Mouse (Mus musculus): ENCODE results near the gene Sufu.

The Sufu gene

DNA sequence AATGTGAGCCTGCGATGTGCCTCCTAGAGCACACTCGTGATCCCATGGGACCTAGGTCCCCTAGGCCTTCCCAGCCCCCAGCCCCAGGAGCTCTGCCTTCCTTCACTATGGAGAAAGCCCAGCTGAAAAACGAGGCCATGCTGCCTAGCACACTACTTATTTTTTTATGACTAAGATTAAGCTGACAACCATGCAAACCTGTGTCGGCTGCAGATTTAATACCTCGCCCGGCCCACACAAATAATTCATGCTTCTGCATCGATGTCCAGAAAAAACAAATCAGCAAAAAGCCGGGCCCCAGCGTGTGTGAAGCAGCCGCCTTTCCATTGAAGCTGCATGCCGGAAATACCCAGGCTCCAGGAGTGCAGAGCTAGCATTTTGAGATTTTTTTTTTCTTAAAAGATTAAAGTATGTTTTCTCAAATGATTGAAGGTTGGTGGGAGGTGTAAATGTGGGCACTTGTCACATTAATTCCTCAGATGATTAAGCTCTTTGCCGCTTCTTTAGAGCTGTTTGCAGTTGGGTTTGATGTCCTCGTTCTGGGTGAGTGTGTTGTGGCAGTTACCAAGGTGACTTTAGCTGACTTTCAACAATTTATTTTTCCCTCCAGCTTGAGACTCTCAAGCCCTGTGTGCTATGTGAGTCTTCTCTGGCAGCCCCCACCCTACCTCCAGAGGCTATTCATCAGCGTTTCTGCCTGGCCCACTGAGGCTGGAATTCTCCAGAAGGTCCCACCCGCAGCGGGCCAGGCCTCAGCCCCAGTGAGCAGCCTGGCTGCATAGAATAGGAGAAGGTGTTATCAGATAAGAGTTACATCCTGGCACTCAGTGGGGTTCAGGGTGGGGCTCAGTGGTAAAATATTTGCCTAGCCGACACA, 73.9 kb downstream of the Sufu start:
- DNase-seq: peak; percentile 48

DNA sequence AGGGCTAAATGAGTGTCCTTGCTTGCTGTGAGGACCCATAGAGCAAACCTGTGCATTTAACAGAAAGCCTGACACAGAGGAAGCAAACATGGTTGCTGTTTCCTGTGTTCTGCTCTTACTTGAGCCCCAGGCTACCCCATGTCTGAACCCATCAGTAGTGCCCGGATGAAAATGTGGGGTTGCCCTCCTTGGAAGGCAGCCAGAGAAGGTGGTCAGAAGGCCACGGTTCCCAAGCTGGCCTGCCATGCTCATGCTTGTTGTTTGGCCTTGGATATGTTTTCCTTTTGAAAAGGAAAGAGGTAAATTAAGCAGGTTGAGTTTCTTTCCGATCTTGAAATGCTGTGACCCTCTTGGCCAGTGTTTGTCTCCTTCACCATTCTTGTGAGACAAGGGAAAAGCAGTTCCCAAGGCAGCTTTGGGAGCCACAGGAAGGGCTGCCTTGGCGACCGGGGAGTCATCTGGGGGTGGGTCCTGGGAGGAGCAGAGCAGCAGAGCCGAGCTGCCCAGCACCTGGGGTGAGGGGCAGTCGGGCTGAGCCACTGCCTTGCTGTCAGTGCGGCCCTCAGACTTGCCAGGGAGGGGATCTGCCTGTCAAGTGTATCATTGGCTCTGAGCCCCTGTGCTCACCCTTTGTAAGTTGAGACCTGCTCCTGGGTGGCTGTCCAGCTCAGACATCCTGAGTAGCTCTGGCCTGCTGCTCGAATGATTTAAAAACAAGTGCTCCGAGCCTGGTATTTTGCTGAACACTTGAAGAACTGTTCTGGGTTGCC, 74.8 kb downstream of the Sufu start:
- DNase-seq: no peak

DNA sequence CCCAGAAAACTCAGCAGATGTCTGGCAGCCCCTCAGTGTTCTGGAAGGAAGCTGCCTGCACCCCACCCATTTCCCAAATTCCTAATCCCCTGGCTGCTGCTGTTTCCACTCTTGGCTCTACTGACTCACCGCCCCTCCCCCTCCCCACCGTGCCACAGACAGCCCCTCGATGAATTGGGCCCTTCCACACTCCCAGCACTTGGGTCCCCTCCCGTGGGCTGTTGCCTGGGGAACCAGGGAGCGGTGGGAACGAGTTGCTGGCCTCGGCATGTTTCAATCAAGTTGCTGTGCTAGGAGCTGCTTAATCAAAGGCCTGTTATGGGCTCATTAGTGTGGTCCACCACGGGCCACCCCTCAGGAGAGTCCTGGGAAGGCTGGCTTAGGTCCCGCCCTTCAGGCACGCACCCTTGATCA, 80.7 kb downstream of the Sufu start:
- no peak for DNase-seq

DNA sequence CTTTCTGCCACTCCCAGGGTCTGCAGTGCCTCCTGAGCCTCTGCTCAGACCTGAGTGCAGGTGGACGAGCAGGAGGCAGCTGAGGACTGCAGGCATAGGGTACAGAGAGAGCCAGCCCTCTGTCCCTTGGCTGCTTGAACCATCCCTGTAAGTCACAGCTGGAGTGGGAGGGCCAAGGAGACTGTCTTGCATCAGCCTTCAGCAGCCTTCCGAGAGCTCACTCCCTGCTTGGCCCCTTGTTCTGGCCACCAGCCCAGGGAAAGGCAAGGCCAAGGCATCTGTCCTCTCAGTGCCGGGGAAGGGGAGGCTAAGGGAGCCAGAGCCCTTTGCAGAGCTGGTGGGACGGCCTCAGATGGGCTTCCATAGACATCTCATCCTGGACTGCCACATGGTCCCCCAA, 81.5 kb downstream of the Sufu start:
- no peak for DNase-seq

DNA sequence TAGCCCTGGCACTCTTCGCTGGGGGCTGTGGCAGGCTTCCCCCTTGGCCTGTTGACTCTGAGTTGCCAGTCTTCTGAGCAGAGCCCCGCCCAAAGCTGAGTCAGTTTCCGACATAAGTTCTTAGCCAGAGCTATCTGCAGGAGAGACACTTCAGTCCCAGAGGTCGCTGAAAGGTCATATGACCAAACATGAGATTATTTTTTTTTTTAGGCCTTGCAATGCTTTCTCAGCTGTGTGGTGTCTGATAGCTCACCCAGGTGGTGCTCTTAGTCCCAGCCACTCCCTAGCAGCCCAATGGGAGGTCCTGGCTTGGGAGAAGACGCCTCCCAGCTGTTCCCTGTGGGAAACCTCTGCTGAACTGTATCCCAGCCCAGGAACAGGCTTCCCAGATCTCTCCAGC, 82.1 kb downstream of the Sufu start:
- no peak for DNase-seq

DNA sequence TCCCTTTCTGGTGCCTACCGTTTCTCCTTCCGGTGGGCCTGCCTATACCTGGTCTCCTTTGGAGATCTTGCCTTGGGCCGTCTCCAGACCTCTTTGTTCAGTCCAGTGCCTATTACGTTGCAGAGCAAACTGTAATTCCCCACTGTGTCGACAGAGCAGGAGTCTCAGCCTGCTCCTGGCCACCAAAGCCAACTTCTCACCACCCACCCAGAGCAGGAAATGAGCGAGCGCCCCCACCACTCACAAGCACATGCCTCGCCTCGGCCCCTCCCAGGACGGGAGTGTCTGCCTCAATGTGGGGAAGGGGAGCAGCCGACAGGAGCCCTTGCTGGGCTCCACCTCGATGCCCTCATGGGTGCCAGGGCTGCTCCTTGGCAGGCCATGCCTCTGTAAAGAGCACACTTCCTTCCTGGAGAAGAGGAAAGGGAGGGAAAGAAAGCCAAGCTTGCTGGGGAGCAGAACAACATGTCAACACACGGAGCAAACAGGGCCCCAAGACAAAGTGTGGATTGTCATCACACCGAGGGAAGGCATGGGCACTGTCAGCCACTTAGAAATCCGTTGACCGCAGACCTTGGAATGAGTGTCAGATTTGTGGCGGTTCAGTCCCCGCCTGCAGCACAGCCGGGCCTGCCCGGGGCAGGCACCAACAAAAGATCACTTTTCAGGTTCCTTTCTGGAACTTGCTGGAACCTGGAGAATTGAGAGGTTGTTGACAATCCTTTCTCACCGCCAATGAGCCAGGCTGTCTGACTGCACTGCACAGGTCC, 82.8 kb downstream of the Sufu start:
- DNase-seq: peak; percentile 48

DNA sequence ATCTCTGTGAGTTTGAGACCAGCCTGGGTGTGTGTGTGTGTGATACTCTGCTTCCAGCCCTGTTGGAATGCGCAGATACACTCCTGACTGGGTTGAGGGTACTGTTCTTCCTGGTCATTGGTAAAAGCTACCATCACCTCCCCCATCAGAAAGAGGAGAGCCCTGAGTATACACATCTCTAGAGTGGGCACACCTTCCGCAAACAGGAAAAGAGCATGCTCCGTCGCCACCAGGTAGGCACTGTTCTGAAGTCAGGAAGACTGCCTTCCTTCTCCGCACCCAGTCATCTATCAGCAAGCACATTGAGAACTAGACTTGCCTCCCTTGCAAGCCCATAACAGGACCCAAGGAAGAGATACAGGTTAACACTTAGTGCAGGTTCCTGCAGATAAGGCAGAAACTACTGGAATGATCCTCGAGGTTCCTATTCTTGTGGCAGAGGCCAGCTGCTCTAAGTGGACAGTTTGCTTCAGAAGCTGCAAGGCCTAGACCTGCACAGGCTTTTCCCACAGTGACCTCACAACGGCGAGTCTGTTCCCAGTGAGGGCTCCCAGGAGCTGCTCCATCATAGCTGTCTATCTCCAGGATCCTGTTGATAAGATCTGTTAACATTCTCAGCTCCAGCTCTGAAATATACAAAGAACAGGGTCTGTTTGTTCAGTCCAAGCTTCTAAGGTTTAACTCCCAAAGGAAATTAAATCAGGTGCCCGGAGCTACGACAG, 84.1 kb downstream of the Sufu start:
- DNase-seq: no peak

DNA sequence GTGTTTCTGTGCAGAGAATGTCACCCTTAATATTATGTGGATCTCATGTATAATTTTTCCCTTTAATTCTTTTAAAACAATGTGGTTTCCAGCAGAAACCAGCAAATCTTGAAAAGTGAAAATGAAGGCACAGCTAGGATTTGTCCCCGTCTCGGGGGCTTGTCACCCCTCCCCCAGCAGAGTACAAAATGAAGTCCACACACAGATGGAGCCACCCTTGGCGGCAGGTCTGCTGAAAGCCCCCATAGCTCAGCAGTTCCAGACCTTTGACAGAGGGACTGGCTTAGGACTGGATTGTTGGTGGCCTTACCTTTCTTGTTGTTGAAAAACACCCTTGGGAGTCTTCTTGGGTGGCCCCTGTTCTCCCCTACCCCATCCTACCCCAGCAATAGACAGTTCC, 84.7 kb downstream of the Sufu start:
- no peak for DNase-seq

DNA sequence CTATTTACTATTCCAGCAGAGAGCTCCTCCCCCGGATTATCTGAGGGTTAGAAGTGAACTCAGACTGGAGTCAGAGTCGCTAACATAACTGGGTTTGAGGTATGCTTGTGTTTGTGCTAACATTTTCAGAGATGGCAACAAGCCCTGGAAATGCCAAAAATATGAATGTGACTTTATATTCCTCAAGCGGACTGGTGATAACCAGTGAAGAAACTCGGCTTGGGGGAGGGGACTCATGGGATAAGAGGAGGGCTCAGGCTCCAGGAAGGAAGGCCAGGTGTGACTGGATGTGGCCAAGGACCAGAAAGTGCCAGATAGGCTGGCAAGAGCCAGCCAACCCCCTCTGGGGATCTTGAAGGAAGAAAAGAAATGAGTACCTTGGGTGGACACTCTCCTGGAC, 85.1 kb downstream of the Sufu start:
- DNase-seq: no peak

DNA sequence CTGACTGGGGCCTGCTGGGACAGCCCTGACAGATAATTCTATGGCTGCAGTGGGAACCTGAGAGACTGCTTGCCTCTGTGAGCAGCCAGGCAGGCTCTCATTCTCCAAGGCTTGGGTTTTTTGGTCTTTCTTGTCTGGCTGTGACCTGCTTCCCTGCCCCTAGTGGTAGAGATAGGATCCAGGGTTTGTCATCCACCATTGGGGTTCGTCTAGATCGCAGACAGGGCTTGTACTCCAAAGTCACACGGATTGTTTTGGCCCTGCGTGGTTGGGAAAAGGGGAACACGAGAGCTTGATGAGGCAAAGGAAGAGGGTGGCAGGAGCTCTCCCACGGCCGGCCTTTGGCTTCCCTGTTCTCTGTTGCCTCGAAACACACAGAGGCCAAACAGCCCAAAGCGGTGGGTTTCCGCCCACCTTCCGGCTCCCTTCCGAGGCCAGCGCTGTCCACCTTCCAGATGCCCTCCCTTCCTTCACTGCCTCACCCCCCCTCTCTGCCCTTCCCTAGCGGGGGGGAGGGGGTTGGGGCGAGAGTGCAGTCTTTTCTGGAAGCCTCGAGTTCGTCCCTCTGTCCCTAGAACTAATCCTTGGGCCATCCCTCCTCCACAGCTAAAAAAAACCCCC, 86.3 kb downstream of the Sufu start:
- DNase-seq: no peak

DNA sequence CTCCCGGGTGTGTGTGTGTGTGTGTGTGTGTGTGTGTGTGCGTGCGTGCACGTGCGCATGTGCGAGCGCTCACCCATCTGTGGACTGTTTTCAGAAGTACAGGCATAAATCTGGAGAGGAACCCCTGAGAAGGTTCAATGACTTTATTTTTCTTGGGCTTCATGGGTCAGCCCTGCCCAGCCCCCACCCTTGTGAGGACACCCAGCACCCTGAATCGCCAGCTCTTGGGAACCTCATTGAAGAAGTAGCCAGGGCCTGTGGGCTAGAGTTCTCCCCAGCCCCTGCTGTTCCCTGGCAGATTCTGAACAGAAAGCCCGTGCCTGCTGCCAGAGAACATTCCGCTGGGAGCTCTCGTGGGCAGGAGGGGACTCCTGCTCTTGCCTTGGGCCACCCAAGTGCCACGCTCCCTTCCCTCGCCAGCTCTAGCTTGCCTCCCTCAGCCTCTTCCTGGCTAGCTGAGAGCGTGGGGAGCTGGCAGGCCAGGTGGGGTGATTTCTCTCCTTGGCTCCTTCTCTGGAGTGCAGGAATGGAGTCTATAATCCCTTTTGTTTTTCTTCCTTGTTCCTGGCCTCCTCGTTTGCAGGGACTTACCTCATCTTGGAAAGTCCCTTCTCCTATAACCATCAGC, 87.1 kb downstream of the Sufu start:
- DNase-seq: no peak

DNA sequence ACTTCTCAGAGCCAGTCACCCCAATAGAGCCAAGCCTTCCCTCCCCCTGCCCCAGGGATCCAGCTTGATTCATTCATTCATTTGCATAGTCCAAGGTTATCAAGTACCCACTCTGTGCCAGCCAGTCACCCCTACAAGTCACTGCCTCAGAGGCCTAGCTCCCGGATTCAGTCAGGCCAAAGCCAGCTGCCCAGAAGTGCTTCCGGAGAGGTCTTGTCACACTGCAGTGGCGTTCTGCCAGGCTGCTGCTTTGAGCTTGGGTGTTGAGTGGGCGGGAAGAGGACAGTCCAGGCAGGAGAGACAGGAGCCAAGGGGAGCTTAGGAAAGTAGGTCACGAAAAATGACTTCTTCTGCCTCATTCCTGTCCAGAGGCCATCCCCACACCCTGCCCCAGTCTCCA, 87.8 kb downstream of the Sufu start:
- DNase-seq: no peak

DNA sequence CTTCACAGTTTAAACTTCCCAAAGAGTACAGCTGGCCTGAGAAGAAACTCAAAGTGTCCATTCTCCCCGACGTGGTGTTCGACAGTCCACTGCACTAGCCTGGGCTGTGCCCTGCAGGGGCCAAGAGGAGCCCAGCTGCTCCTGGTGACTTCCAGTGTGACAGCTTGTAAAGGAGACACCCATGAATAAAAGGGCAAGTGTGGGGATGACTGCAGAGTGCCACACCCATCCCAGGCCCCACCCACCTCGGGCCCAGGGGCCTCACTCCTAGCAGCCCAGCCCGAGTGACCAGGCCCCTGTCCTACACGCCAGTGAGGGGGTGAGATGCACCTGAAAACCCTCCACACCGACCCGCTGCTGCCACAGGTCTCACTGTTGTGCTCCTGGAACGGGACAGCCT, 89.2 kb downstream of the Sufu start:
- no peak for DNase-seq

DNA sequence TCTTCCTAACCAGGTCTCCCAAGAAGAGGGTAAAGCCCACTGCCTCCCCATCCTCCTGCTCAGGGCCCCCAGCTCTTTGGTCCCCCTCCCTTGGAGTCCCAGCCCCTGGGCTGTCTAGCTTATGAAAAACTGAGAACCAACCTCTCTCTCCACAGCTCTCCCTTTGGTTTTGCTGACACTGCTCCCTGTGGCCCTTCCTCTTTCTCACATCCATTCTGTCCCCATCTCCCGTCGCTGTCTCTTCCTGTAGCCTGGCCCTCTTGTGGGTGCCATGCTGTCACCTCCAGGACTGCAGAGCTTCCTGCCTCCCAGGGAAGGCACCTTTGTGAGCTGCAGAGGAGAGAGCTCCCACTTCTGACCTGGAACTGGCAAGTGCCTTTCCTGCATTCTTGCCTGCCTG, 90.0 kb downstream of the Sufu start:
- no peak for DNase-seq

DNA sequence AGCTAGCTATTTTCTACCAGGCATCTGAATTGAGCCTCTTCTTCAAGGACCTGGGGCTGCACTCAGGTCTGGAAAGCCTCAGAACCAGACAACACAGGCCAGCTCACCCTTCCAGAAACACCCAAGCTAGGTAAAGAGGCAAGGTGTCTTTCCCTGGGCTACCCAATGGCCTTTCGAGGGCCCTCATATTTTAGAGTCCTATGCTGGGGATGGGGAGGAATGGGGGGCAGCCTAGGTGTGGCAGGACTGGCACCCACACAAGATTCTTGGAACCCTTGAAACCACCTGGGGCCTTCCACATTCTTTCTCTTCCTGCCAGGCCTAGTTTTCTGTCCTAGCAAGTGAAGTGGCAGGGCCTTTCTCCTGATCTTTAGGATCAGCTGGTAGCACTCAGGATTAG, 92.8 kb downstream of the Sufu start:
- DNase-seq: no peak

DNA sequence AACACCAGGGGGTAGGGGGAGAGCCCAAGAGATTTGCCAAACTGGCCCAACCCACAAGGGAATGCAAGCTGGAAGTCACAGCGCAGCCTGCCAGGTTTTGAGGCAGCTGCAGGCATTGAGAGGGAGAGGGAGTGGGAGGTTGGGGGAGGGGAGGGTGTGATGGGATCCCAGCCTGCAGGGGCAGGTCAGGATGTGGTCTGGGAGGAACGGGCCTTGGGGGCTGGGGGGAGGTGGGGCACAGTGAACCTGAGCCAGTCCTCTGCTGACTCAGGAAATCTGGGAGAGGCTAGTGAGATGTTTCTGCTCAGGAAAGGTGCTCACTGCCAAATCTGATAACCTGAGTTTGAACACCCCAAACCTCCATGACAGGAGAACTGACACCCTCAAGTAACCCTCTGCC, 93.9 kb downstream of the Sufu start:
- no peak for DNase-seq

DNA sequence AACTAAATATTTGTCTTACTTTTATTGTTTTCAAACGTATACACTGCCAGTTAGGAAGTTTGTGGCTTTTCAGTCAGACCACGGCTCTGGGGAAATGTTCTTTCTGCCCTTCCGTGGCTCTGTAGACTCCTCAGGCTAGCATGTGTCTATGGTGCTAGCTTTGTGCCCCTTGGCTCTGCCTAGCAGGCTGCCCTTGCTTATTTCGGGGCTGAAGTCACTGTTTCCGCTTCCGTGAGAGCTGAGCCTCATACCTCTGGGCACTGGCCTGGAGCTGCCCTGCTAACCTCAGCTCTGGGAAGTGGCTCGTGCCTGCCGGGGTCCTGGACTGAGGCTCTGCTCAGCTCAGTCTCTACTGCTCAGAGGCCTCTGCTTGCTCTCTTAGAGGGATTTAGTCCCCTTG, 98.4 kb downstream of the Sufu start:
- DNase-seq: no peak

DNA sequence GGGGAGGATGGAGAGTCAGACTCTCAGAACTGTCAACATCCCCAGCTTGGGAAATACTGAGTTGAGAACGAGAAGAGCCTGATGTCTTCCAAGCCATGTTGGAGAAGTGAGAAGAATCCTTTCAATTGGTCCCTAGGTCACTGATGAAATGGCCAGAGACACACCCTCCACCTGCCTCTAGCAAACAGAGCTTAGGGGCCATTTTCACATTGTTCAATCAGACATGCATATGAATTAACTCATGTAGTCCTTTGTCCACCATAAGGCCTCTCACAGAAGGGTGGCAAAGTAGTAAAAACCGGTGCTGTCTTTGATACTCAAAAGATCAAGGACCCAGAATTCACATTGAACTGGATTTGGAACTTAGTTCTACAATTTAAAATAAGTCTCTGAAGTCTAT, 100.5 kb downstream of the Sufu start:
- DNase-seq: no peak

DNA sequence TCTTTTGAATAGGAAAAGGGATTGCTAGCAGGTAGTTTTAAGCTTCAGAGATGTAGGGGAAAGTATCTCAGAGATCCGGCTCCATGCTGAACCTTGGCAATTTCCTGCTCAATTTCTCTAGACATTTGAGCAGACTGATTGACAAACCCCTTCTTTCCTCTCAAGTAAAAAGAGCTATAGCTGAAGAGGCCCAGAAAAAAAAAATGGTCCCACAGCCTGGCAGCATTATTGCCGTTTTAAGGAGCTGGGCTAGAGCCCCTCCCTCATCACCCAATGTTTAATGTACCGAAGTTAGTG, 102.8 kb downstream of the Sufu start:
- DNase-seq: no peak

DNA sequence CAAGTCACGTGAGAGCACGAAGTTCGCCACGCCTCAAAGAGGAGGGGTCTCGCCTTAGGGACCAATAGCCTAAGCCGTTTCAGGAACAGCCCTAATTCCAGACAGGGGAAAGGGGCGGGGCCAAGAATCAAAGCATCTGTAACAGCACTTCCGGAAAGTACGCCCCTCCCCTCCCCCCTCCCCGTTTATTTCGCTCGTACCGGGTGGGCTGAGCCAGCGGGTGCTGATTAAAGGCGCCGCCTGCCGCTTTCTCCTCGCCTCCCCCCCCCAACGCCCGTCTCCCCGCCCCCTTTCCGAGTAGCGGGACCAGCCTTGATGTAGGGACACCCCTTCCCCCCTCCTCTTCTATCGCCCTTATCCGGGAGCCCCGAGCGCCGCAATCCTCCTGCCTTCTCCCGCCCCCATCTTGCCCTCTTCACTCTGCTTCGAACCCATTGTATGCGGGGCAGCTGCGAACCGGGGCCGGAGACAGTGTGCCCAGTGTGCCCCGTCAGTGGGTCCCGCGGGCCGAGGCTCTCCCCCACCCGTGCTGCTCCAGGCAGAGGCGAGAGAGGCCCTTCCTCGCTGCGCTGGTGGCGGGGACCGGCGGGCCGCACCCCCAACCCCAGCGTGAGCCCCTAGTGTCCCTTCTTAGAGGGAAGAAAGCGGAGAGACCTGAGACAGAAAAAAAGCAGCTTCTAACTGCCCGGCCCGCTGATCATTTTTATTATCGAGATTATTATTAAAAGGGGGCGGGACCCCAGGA, 103.3 kb downstream of the Sufu start:
- peak; percentile 96 for DNase-seq

DNA sequence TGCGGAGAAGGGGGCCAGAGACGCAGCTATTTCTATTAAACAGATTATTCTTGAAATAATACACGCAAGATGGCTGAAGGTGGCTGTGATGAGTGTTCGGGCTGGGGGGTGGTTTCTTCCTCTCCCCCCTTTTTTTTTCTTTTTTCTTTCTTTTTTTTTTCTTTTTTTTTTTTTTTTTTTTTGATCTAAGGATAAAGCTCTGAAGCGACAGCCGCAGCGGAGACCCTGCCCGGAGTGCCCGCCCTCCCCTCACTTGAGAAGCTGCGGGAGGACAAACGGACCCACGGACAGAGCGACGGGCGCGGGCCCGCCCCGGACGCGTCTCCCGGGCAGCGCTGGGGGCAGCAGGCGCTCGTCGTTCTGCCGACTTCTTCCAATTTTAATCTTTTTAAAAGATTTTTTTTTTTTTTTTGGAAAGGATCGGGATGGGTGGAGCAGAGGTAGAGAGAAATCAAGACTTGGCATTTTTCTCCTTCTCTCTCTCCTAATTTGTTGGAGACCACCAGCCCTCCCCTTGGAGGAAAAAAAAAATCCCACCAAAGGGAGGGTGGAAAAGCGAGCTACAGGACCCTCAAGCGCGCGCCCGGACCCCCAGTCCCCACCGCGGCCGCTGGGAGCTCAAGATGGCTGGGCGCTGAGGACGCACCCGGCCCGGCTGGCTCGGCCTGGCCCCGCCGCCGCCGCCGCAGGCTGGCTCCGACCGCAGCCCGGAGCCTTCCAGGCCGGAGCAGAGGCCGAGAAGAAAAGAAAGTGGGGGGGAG, 104.1 kb downstream of the Sufu start:
- peak; percentile 48 for DNase-seq
